Mouse (Mus musculus) limb, embryonic 11.5 days (tissue): ENCODE results near the gene Katnal1. TPM values are rescaled to one million over a fixed set of nuclear protein-coding genes. Genes with fewer than 3 reads are reported as not detected.

Source experiments
- ATAC-seq: fragments of 200-750 bp; cut with Nextera tagmentation; 2 replicates; pipeline ENCODE4 v1.8.0; 2017; ENCODE audit warnings: low read depth; ENCODE audit not compliant: insufficient number of reproducible peaks, low FRiP score, low TSS enrichment
- DNase-seq: peaks from one replicate; pipeline ENCODE4 v3.0.0-alpha.2; 2015; ENCODE audit warnings: low spot score
- H3K27ac ChIP-seq: fragments of 300-500 bp; sonication (generic); replicated peaks from 2 replicates; pipeline ENCODE4 v1.5.1; 2014; ENCODE audit warnings: low read depth, mild to moderate bottlenecking, low read length
- H3K27me3 ChIP-seq: fragments of 300-500 bp; sonication (generic); 2 replicates; pipeline ENCODE4 v1.6.1; 2014; ENCODE audit warnings: mild to moderate bottlenecking, low read length, mixed read lengths; ENCODE audit not compliant: control insufficient read depth, insufficient read depth
- H3K36me3 ChIP-seq: fragments of 300-500 bp; sonication (generic); 2 replicates; pipeline ENCODE4 v1.6.1; 2014; ENCODE audit warnings: mild to moderate bottlenecking, low read length, moderate library complexity, mixed read lengths; ENCODE audit not compliant: control insufficient read depth, insufficient read depth
- H3K4me1 ChIP-seq: fragments of 300-500 bp; sonication (generic); 2 replicates; pipeline ENCODE4 v1.6.1; 2014; ENCODE audit warnings: low read length, mixed read lengths; ENCODE audit not compliant: control insufficient read depth, insufficient read depth
- H3K4me2 ChIP-seq: fragments of 300-500 bp; sonication (generic); 2 replicates; pipeline ENCODE4 v1.6.1; 2014; ENCODE audit warnings: low read depth, mild to moderate bottlenecking, moderate library complexity; ENCODE audit not compliant: severe bottlenecking
- H3K4me3 ChIP-seq: fragments of 300-500 bp; sonication (generic); 2 replicates; pipeline ENCODE4 v1.5.1; 2014; ENCODE audit warnings: low read depth, low read length
- H3K9ac ChIP-seq: fragments of 300-500 bp; sonication (generic); 2 replicates; pipeline ENCODE4 v1.6.1; 2014; ENCODE audit warnings: mild to moderate bottlenecking, low read length
- H3K9me3 ChIP-seq: fragments of 300-500 bp; sonication (generic); 2 replicates; pipeline ENCODE4 v1.6.1; 2016; ENCODE audit warnings: low read length; ENCODE audit not compliant: control insufficient read depth
- WGBS: fragments of 180-500 bp; shearing (Covaris S2); extraction: QIAGEN DNeasy Blood & Tissue Kit; methylation state at CpG from one replicate; pipeline ENCODE4 v1.1.7; 2014; 5-methylcytosine and 5-hydroxymethylcytosine counted together
- polyA plus RNA-seq: library from polyadenylated mRNA; unstranded; fragments of >200 nt; fragmentation: Nextera tagmentation; extraction: Ambion mirVana; gene quantifications from 2 replicates; pipeline ENCODE4 v1.2.1, GENCODE M21; 2014

Katnal1 gene
- polyA plus RNA-seq, 1 experiment from 2014 or later: 24.2 TPM

- 88% methylated on average over 10 of the region's 10 CpGs for WGBS
- H3K36me3 ChIP-seq: no peaks in the 10 kb centered on the region
- no peak overlapping the region for H3K9ac ChIP-seq
- H3K4me1 ChIP-seq: peaks cover 10% of the 10 kb centered on the region; the same call in 1 of the 2 replicates
- no peak overlapping the region for H3K4me3 ChIP-seq
- H3K27me3 ChIP-seq: no peaks in the 10 kb centered on the region
- H3K4me2 ChIP-seq: no peak overlapping the region
- ATAC-seq (no peak), DNase-seq (no peak)
- H3K27ac ChIP-seq: no peak overlapping the region
- no peaks in the 10 kb centered on the region for H3K9me3 ChIP-seq
Observed at GRCm38 (mm10) chr5:148941867-148942266, 12.7 kb upstream of the Katnal1 start.

GRCm38 (mm10) chr5:148939948-148940382 lies 10.8 kb upstream of the Katnal1 start:
- Histone ChIP-seq H3K36me3 (no peaks in the 10 kb centered on the region), H3K4me3 (no peak overlapping the region), H3K27ac (peak overlapping the region; percentile 5; the same call in 1 of the 2 replicates), H3K4me1 (peaks cover 17% of the 10 kb centered on the region), H3K9ac (no peak overlapping the region), H3K9me3 (no peaks in the 10 kb centered on the region; the same call in 1 of the 2 replicates), H3K4me2 (no peak overlapping the region), H3K27me3 (no peaks in the 10 kb centered on the region)
- peak; percentile 51 for DNase-seq
- WGBS: 56% methylated on average over 11 of the region's 11 CpGs
- ATAC-seq: no peak

GRCm38 (mm10) chr5:148936516-148936951 lies 7.4 kb upstream of the Katnal1 start:
- Histone ChIP-seq H3K27me3 (no peaks in the 10 kb centered on the region), H3K4me3 (no peak overlapping the region), H3K36me3 (no peaks in the 10 kb centered on the region), H3K4me2 (no peak overlapping the region), H3K9me3 (no peaks in the 10 kb centered on the region; the same call in 1 of the 2 replicates), H3K4me1 (peaks cover 19% of the 10 kb centered on the region), H3K27ac (no peak overlapping the region), H3K9ac (no peak overlapping the region)
- DNase-seq (no peak), ATAC-seq (no peak)
- WGBS: 96% methylated on average over 3 of the region's 3 CpGs

GRCm38 (mm10) chr5:148935871-148936270 lies 6.8 kb upstream of the Katnal1 start:
- Histone ChIP-seq H3K9me3 (no peaks in the 10 kb centered on the region; the same call in 1 of the 2 replicates), H3K4me3 (no peak overlapping the region), H3K4me1 (peaks cover 19% of the 10 kb centered on the region), H3K27ac (0 out of 2 replicates have a peak overlapping the region, but pooled peaks have one; percentile 14), H3K9ac (no peak overlapping the region), H3K4me2 (no peak overlapping the region), H3K27me3 (no peaks in the 10 kb centered on the region), H3K36me3 (no peaks in the 10 kb centered on the region)
- no peak for ATAC-seq
- 77% methylated on average over 6 of the region's 6 CpGs for WGBS
- no peak for DNase-seq

- Histone ChIP-seq H3K4me1 (peaks cover 19% of the 10 kb centered on the region), H3K9ac (no peak overlapping the region), H3K4me3 (no peak overlapping the region), H3K27ac (no peak overlapping the region), H3K4me2 (no peak overlapping the region), H3K36me3 (no peaks in the 10 kb centered on the region), H3K9me3 (no peaks in the 10 kb centered on the region; the same call in 1 of the 2 replicates), H3K27me3 (no peaks in the 10 kb centered on the region)
- no peak for DNase-seq
- ATAC-seq: 0 out of 2 replicates have a peak, but pooled peaks have one; percentile 51
- WGBS: 26% methylated on average over 7 of the region's 7 CpGs
Observed at GRCm38 (mm10) chr5:148935071-148935821, 6.1 kb upstream of the Katnal1 start.

GRCm38 (mm10) chr5:148934457-148934856 lies 5.3 kb upstream of the Katnal1 start:
- no peaks in the 10 kb centered on the region; the same call in 1 of the 2 replicates for H3K9me3 ChIP-seq
- H3K4me3 ChIP-seq: no peak overlapping the region
- H3K9ac ChIP-seq: no peak overlapping the region
- DNase-seq (peak; percentile 59), ATAC-seq (peak; percentile 42; the same call in 1 of the 2 replicates)
- WGBS: 16% methylated on average over 6 of the region's 6 CpGs
- H3K4me1 ChIP-seq: peaks cover 13% of the 10 kb centered on the region
- peak overlapping the region; percentile 32; the same call in 1 of the 2 replicates for H3K4me2 ChIP-seq
- H3K36me3 ChIP-seq: no peaks in the 10 kb centered on the region
- 0 out of 2 replicates have a peak overlapping the region, but pooled peaks have one; percentile 15 for H3K27ac ChIP-seq
- no peaks in the 10 kb centered on the region for H3K27me3 ChIP-seq

GRCm38 (mm10) chr5:148933767-148934166 lies 4.6 kb upstream of the Katnal1 start:
- WGBS: 28% methylated on average over 8 of the region's 8 CpGs
- 0 out of 2 replicates have a peak overlapping the region, but pooled peaks have one; percentile 21 for H3K27ac ChIP-seq

GRCm38 (mm10) chr5:148931301-148931700 lies 2.2 kb upstream of the Katnal1 start:
- H3K9me3 ChIP-seq: no peaks in the 10 kb centered on the region; the same call in 1 of the 2 replicates
- no peak overlapping the region for H3K4me2 ChIP-seq
- H3K27ac ChIP-seq: no peak overlapping the region
- H3K4me3 ChIP-seq: no peak overlapping the region
- no peaks in the 10 kb centered on the region; the same call in 1 of the 2 replicates for H3K36me3 ChIP-seq
- H3K9ac ChIP-seq: no peak overlapping the region
- H3K4me1 ChIP-seq: peaks cover 16% of the 10 kb centered on the region
- DNase-seq: no peak
- WGBS: 96% methylated on average over 1 of the region's 1 CpGs
- no peak for ATAC-seq
- H3K27me3 ChIP-seq: no peaks in the 10 kb centered on the region

More at GRCm38 (mm10) chr5:148933767-148934166, 4.6 kb upstream of the Katnal1 start:
- no peaks in the 10 kb centered on the region for H3K36me3 ChIP-seq
- H3K9me3 ChIP-seq: no peaks in the 10 kb centered on the region; the same call in 1 of the 2 replicates
- no peak overlapping the region for H3K4me2 ChIP-seq
- H3K4me1 ChIP-seq: peaks cover 16% of the 10 kb centered on the region
- DNase-seq (peak; percentile 36), ATAC-seq (no peak)
- no peaks in the 10 kb centered on the region for H3K27me3 ChIP-seq
- H3K4me3 ChIP-seq: no peak overlapping the region
- peak overlapping the region; percentile 5; the same call in 1 of the 2 replicates for H3K9ac ChIP-seq
